ENCODE assay signal across 8 mouse cellular contexts in genomic region chr9:66511580-66512350, GRCm38 (mm10). TPM values are rescaled to one million over a fixed set of nuclear protein-coding genes. Genes with fewer than 3 reads are reported as not detected.
DNase-seq lines count a peak whose midpoint lies in the region; ATAC-seq lines count a peak whose summit lies in the region.

No protein-coding gene starts in this region.

- peak overlapping the region; percentile 93 for H3K27ac ChIP-seq in hindbrain, embryonic 14.5 days

- H3K9me3 ChIP-seq in hindbrain, embryonic 14.5 days (ENCODE audit: control insufficient read depth, low read length), result no peaks in the 10 kb centered on the region

- peak; percentile 93 for ATAC-seq in hindbrain, embryonic 14.5 days (ENCODE audit: low FRiP score)

- under 1% methylated on average over 76 of the region's 78 CpGs for WGBS in hindbrain, embryonic 14.5 days

- H3K27me3 ChIP-seq in hindbrain, embryonic 14.5 days (ENCODE audit: control insufficient read depth, insufficient read depth, low read length), result no peaks in the 10 kb centered on the region

- H3K4me3 ChIP-seq in hindbrain, embryonic 14.5 days (replicated peaks; ENCODE audit: low read length), result peak overlapping the region; percentile 49

- H3K36me3 ChIP-seq in hindbrain, embryonic 14.5 days (replicated peaks; ENCODE audit: control insufficient read depth, insufficient read depth), result peaks cover 60% of the 10 kb centered on the region

- peak; percentile 94 for DNase-seq in NIH3T3 (ENCODE audit: low read depth)
- DNase-seq in cerebellum, postnatal 10 days, result peak; percentile 96 to 97
- DNase-seq in frontal cortex, postnatal 14 days (ENCODE audit: low spot score in 2 of 2), result peak; percentile 93 to 94
- peak; percentile 97 for DNase-seq in hindbrain, embryonic 14.5 days (ENCODE audit: low spot score)
- DNase-seq in layer of hippocampus, postnatal 36 days, result peak; percentile 97 to 98
- DNase-seq in lung, postnatal 36 days, result peak; percentile 94
- DNase-seq in retina, postnatal 1 day, result peak; percentile 97
- peak; percentile 82 to 93 for DNase-seq in urinary bladder, adult 18-20 months (ENCODE audit: low spot score in 2 of 2)

- peaks cover 17% of the 10 kb centered on the region for H3K4me1 ChIP-seq in hindbrain, embryonic 14.5 days (replicated peaks; ENCODE audit: control insufficient read depth, insufficient read depth, low read length)

- peak overlapping the region; percentile 72 for H3K9ac ChIP-seq in hindbrain, embryonic 14.5 days

- peak overlapping the region; percentile 87 for H3K4me2 ChIP-seq in hindbrain, embryonic 14.5 days (replicated peaks)

RNA-seq across cellular contexts. Expression of gene Fbxl22, which starts 2.6 kb away (rescaled TPM):
- polyA plus RNA-seq in hindbrain, embryonic 14.5 days (2014; fragmentation: Nextera tagmentation; extraction: Ambion mirVana), result 0.92 and 1.0 TPM in 2 replicates
- total RNA-seq in layer of hippocampus, postnatal 36 days (2021), result under 1 TPM; 0.28 to 0.35 TPM

Comparison
In these comparisons a context has a peak if more than half of its experiments do, and no peak if none do; other contexts are left out.
1. Peak in every context shown above with its lines: DNase-seq, ATAC-seq, H3K4me3 ChIP-seq and H3K27ac ChIP-seq.